Comparison of ENCODE assay signal across 17 mouse cellular contexts in the genomic region with DNA sequence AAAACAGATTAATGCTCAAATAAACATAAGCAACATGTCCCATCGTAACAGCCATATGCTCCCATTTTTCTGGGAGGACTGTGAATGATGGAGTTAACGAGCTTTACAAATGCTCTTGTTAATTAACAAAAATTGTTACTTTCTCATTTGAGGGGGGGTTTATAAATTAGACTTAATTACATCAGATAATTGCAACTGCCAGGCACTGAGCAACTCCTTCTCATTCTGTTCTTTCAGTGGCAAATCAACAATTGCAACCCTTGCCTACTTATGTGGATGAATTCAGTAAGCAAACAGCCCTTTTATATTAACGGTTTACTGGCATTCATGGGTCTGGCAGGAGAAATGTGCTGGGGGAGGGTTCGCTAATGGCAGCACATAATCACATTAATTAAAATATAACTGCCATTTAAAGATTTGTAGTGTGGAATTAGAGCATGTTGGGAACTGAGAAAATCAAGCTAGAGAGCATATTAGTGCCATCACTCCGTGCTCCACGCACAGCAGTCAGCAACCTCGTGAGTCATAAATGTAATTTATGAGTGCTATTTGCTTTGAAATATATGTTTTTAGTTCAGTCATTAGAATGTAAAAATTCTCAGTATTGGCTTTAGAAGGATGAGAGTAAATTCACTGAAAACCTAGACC.
DNase-seq lines count a peak whose midpoint lies in the region; ATAC-seq lines count a peak whose summit lies in the region.
"Had no signal": no experiment of that assay in that cellular context is flagged by ENCODE, and none has a peak within 500 bp of the region (broad histone marks: within the 10 kb centered on the region; RNA-seq: fewer than 3 reads in every experiment).

No protein-coding gene starts in this region.

- 47% methylated on average over 7 of the region's 7 CpGs for WGBS in neural tube, embryonic 12.5 days
- 69% methylated on average over 7 of the region's 7 CpGs for WGBS in hindbrain, embryonic 12.5 days
- WGBS in midbrain, embryonic 16.5 days, result 52% methylated on average over 7 of the region's 7 CpGs

- H3K27ac ChIP-seq in neural tube, embryonic 12.5 days, result no peak overlapping the region
- no peak overlapping the region for H3K27ac ChIP-seq in hindbrain, embryonic 12.5 days
- H3K27ac ChIP-seq in midbrain, embryonic 16.5 days (ENCODE audit: low read length), result no peak overlapping the region
- H3K27ac ChIP-seq: kidney, embryonic 15.5 days had no signal

- no peak for DNase-seq in neural tube, embryonic 10.5 days (ENCODE audit: extremely low spot score, low spot score)
- DNase-seq in heart, adult 18-20 months, result no peak
- DNase-seq: adrenal gland, postnatal 36 days; cerebellum, adult 18-20 months; heart, postnatal 4 days; liver; lung, embryonic 14.5 days; right cerebral cortex, postnatal 14 days had no signal

- H3K27me3 ChIP-seq in neural tube, embryonic 12.5 days (replicated peaks), result no peaks in the 10 kb centered on the region
- no peaks in the 10 kb centered on the region for H3K27me3 ChIP-seq in hindbrain, embryonic 12.5 days
- H3K27me3 ChIP-seq in midbrain, embryonic 16.5 days (ENCODE audit: control insufficient read depth, insufficient read depth, low read depth, low read length), result no peaks in the 10 kb centered on the region
- H3K27me3 ChIP-seq: kidney, embryonic 15.5 days; megakaryocyte, embryonic 14.5 days had no signal

- no peaks in the 10 kb centered on the region for H3K4me1 ChIP-seq in neural tube, embryonic 12.5 days
- no peaks in the 10 kb centered on the region for H3K4me1 ChIP-seq in hindbrain, embryonic 12.5 days
- no peaks in the 10 kb centered on the region for H3K4me1 ChIP-seq in midbrain, embryonic 16.5 days (ENCODE audit: control insufficient read depth, insufficient read depth, low read length)
- H3K4me1 ChIP-seq: kidney, embryonic 15.5 days; megakaryocyte, embryonic 14.5 days had no signal

- H3K9ac ChIP-seq in neural tube, embryonic 12.5 days, result no peak overlapping the region
- H3K9ac ChIP-seq in hindbrain, embryonic 12.5 days, result no peak overlapping the region
- no peak overlapping the region for H3K9ac ChIP-seq in midbrain, embryonic 16.5 days (ENCODE audit: low read depth, low read length)
- H3K9ac ChIP-seq: kidney, embryonic 15.5 days; lung, embryonic 14.5 days had no signal

- no peak overlapping the region for H3K4me2 ChIP-seq in neural tube, embryonic 12.5 days (replicated peaks)
- no peak overlapping the region for H3K4me2 ChIP-seq in hindbrain, embryonic 12.5 days (replicated peaks)
- H3K4me2 ChIP-seq in midbrain, embryonic 16.5 days (ENCODE audit: low read length), result no peak overlapping the region
- H3K4me2 ChIP-seq: heart, embryonic 11.5 days; kidney, embryonic 15.5 days; lung, embryonic 14.5 days had no signal

- H3K9me3 ChIP-seq in neural tube, embryonic 12.5 days, result no peaks in the 10 kb centered on the region
- H3K9me3 ChIP-seq in hindbrain, embryonic 12.5 days (replicated peaks), result no peaks in the 10 kb centered on the region
- no peaks in the 10 kb centered on the region for H3K9me3 ChIP-seq in midbrain, embryonic 16.5 days (replicated peaks; ENCODE audit: control insufficient read depth, low read length, poor library complexity, severe bottlenecking)
- H3K9me3 ChIP-seq: kidney, embryonic 15.5 days; megakaryocyte, embryonic 14.5 days had no signal

- peak; percentile 73 for ATAC-seq in neural tube, embryonic 12.5 days (ENCODE audit: low FRiP score, low read depth)
- peak; percentile 71 for ATAC-seq in hindbrain, embryonic 12.5 days (ENCODE audit: low FRiP score)
- peak; percentile 64; the same call in 1 of the 2 replicates for ATAC-seq in midbrain, embryonic 16.5 days
- no peak for ATAC-seq in granulocyte monocyte progenitor cell, adult 5-6 weeks (replicated peaks; ENCODE audit: poor library complexity, severe bottlenecking)
- no peak for ATAC-seq in monocyte, adult 5-6 weeks (replicated peaks; ENCODE audit: insufficient number of reproducible peaks, low FRiP score, low TSS enrichment, poor library complexity, severe bottlenecking)
- ATAC-seq: CD4-positive, CD25-positive, alpha-beta regulatory T cell, adult 4 months had no signal

- H3K4me3 ChIP-seq in neural tube, embryonic 12.5 days, result no peak overlapping the region
- no peak overlapping the region for H3K4me3 ChIP-seq in hindbrain, embryonic 12.5 days
- no peak overlapping the region for H3K4me3 ChIP-seq in midbrain, embryonic 16.5 days (ENCODE audit: low read depth, low read length)
- H3K4me3 ChIP-seq: kidney, embryonic 15.5 days; megakaryocyte, embryonic 14.5 days had no signal

- no peaks in the 10 kb centered on the region for H3K36me3 ChIP-seq in neural tube, embryonic 12.5 days
- H3K36me3 ChIP-seq in hindbrain, embryonic 12.5 days, result no peaks in the 10 kb centered on the region
- H3K36me3 ChIP-seq in midbrain, embryonic 16.5 days (ENCODE audit: control insufficient read depth, insufficient read depth, low read length), result no peaks in the 10 kb centered on the region
- H3K36me3 ChIP-seq: kidney, embryonic 15.5 days had no signal

Comparison
In these comparisons a context has a peak if more than half of its experiments do, and no peak if none do; other contexts are left out.
1. ATAC-seq: peak in neural tube, embryonic 12.5 days (single experiment), hindbrain, embryonic 12.5 days (single experiment) and midbrain, embryonic 16.5 days (single experiment); none in granulocyte monocyte progenitor cell, adult 5-6 weeks (single experiment) and monocyte, adult 5-6 weeks (single experiment).